Mouse (Mus musculus) lung, adult 2 months (tissue): ENCODE measurements around the gene Rhno1.

Source experiments
- CTCF ChIP-seq: fragments of 200-500 bp; IDR thresholded peaks from 2 replicates; pipeline ENCODE4 v1.5.1; 2011; ENCODE audit warnings: mild to moderate bottlenecking, low read length, control low read depth; ENCODE audit not compliant: insufficient read depth
- POLR2A ChIP-seq: fragments of 200-500 bp; IDR thresholded peaks from 2 replicates; pipeline ENCODE4 v1.6.1; 2011; ENCODE audit warnings: low read depth, mild to moderate bottlenecking, control low read depth, low read length, borderline replicate concordance; ENCODE audit errors: extremely low read depth

DNA sequence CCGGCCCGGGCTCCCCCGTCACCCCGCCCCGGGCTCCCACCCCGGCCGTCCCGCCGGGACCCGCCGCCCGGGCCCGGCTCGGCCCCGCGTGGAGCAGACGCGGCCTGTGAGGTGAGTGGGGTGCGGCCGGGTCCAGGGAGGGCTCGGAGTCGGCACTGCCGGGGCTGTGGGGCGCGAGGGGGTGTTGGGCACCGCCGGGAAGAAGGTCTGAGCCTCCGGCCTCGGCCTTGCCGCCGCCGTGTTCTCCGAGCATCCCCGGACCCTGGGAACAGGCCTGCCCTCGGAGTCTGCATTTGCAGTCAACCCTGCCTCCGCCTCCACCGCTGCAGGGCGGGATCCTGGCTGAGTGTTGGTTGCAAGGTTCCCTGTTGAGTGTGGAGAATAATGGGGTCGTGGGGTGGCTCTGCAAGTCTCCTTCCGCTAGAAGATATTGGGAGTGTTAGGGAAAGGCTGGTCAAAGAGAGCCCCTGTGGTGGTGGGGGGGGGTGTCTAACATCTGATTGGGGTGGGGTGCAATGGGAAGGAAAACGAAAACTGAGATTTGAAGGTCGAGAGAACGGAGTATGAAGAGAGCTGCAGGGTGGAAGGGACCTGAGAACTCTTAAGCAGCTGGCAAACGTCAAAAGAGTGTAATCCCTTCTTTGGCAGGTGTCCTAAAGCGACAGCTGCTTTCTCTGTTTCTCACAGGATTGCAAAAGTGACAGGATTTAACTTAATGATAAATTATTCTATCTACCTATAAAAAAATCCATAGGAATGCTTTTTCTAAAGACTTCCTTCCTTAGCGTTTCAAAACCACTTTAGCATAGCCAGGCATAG lies 505 bp upstream of the Rhno1 start:
- no peak for TF ChIP-seq CTCF
- no peak for TF ChIP-seq POLR2A
